ENCODE assay signal across 9 mouse cellular contexts in the genomic region with DNA sequence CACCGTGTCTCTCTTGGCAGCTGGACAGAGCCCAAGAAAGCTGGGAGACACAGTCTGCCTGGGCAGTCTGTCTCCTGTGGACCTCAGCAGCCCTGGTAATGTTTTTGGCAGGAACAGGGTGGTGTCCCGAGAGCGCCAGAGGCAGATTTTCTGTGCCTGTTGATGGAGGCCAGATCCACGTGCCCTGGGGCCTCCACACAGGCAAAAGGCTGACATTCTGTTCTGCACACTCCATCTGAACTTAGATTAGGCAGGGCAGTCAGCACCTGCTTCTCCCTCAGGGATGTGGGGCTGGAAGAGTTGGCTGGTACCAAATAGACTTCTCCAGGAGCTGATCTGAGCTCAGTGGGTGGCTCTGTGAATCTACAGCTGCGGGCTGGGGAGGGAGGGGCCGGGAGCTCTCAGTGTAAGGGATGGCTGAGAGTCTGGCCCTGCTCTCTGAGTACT.
DNase-seq lines count a peak whose midpoint lies in the region; ATAC-seq and TF ChIP-seq lines count a peak whose summit lies in the region.
"Had no signal": no experiment of that assay in that cellular context is flagged by ENCODE, and none has a peak within 500 bp of the region (broad histone marks: within the 10 kb centered on the region; RNA-seq: fewer than 3 reads in every experiment).

No protein-coding gene starts in this region.

- H3K36me3 ChIP-seq in forebrain, embryonic 12.5 days (replicated peaks) = no peaks in the 10 kb centered on the region
- H3K36me3 ChIP-seq in forebrain, embryonic 10.5 days (replicated peaks) = no peaks in the 10 kb centered on the region
- H3K36me3 ChIP-seq in neural tube, embryonic 13.5 days = no peaks in the 10 kb centered on the region
- H3K36me3 ChIP-seq in neural tube, embryonic 15.5 days = no peaks in the 10 kb centered on the region

- peak overlapping the region; percentile 47; the same call in 1 of the 2 replicates for H3K27ac ChIP-seq in forebrain, embryonic 12.5 days
- no peak overlapping the region for H3K27ac ChIP-seq in forebrain, embryonic 10.5 days
- no peak overlapping the region for H3K27ac ChIP-seq in neural tube, embryonic 13.5 days (replicated peaks)
- H3K27ac ChIP-seq in neural tube, embryonic 15.5 days (replicated peaks) = no peak overlapping the region
- H3K27ac ChIP-seq in gastrocnemius, adult 2 months = peak overlapping the region; percentile 70
- H3K27ac ChIP-seq: left cerebral cortex, adult 2 months had no signal

- 41% methylated on average over 6 of the region's 6 CpGs for WGBS in forebrain, embryonic 12.5 days
- 53% methylated on average over 6 of the region's 6 CpGs for WGBS in forebrain, embryonic 10.5 days
- WGBS in neural tube, embryonic 13.5 days = 22% methylated on average over 6 of the region's 6 CpGs
- 28% methylated on average over 6 of the region's 6 CpGs for WGBS in neural tube, embryonic 15.5 days

- H3K4me3 ChIP-seq in forebrain, embryonic 12.5 days (replicated peaks) = no peak overlapping the region
- H3K4me3 ChIP-seq in forebrain, embryonic 10.5 days = no peak overlapping the region
- no peak overlapping the region for H3K4me3 ChIP-seq in neural tube, embryonic 13.5 days
- no peak overlapping the region for H3K4me3 ChIP-seq in neural tube, embryonic 15.5 days (replicated peaks)
- no peak overlapping the region for H3K4me3 ChIP-seq in gastrocnemius, adult 2 months
- H3K4me3 ChIP-seq: left cerebral cortex, adult 2 months had no signal

- H3K9me3 ChIP-seq in forebrain, embryonic 12.5 days = no peaks in the 10 kb centered on the region
- H3K9me3 ChIP-seq in forebrain, embryonic 10.5 days = no peaks in the 10 kb centered on the region
- H3K9me3 ChIP-seq in neural tube, embryonic 13.5 days = no peaks in the 10 kb centered on the region
- no peaks in the 10 kb centered on the region for H3K9me3 ChIP-seq in neural tube, embryonic 15.5 days (replicated peaks)

- H3K4me2 ChIP-seq in forebrain, embryonic 12.5 days = no peak overlapping the region
- H3K4me2 ChIP-seq in neural tube, embryonic 13.5 days = no peak overlapping the region
- no peak overlapping the region for H3K4me2 ChIP-seq in neural tube, embryonic 15.5 days

- peaks cover 26% of the 10 kb centered on the region for H3K4me1 ChIP-seq in forebrain, embryonic 12.5 days
- H3K4me1 ChIP-seq in forebrain, embryonic 10.5 days = peaks cover 23% of the 10 kb centered on the region
- peaks cover 33% of the 10 kb centered on the region for H3K4me1 ChIP-seq in neural tube, embryonic 13.5 days (replicated peaks)
- H3K4me1 ChIP-seq in neural tube, embryonic 15.5 days = peaks cover 11% of the 10 kb centered on the region; the same call in 1 of the 2 replicates

- peak; percentile 36; the same call in 1 of the 2 replicates for ATAC-seq in forebrain, embryonic 12.5 days (ENCODE audit: low FRiP score)
- peak; percentile 74 for ATAC-seq in neural tube, embryonic 13.5 days (ENCODE audit: low read depth)
- no peak for ATAC-seq in neural tube, embryonic 15.5 days (ENCODE audit: low FRiP score)

- no peak overlapping the region for H3K9ac ChIP-seq in forebrain, embryonic 12.5 days
- no peak overlapping the region for H3K9ac ChIP-seq in neural tube, embryonic 13.5 days
- no peak overlapping the region for H3K9ac ChIP-seq in neural tube, embryonic 15.5 days (replicated peaks)

- no peak for DNase-seq in forebrain, embryonic 10.5 days (ENCODE audit: extremely low spot score, low spot score)
- DNase-seq in gastrocnemius, adult 2 months = peak; percentile 83
- DNase-seq in layer of hippocampus, adult 8-10 months (ENCODE audit: low spot score in 2 of 2) = peak; percentile 15 to 33
- DNase-seq in B cell, adult 2 months = no peak
- DNase-seq in kidney, postnatal 14 days = no peak

- TF ChIP-seq CTCF in gastrocnemius, adult 2 months (IDR thresholded peaks at IDR 0.05) = no peak

- intact Hi-C loops in gastrocnemius, adult 2 months (cut with DNase I) = loop anchor here (5.0 kb wide), 1 partner anchor 37 kb away; no protein-coding TSS in a partner anchor

- peaks cover 77% of the 10 kb centered on the region for H3K27me3 ChIP-seq in forebrain, embryonic 12.5 days
- H3K27me3 ChIP-seq in forebrain, embryonic 10.5 days (ENCODE audit: poor library complexity, severe bottlenecking) = peaks cover 76% of the 10 kb centered on the region
- peaks cover 33% of the 10 kb centered on the region for H3K27me3 ChIP-seq in neural tube, embryonic 13.5 days
- H3K27me3 ChIP-seq in neural tube, embryonic 15.5 days (replicated peaks) = peaks cover 3% of the 10 kb centered on the region; the same call in 1 of the 2 replicates

Comparison
In these comparisons a context has a peak if more than half of its experiments do, and no peak if none do; other contexts are left out.
1. H3K27ac ChIP-seq: peak in forebrain, embryonic 12.5 days (single experiment) and gastrocnemius, adult 2 months (single experiment); none in forebrain, embryonic 10.5 days (single experiment), neural tube, embryonic 13.5 days (single experiment) and neural tube, embryonic 15.5 days (single experiment).
2. DNase-seq: peak in gastrocnemius, adult 2 months (single experiment) and layer of hippocampus, adult 8-10 months (2 of 2); none in forebrain, embryonic 10.5 days (single experiment), B cell, adult 2 months (0 of 2) and kidney, postnatal 14 days (single experiment).